Mouse (Mus musculus): ENCODE data around the gene Id1.

GRCm38 (mm10) chr2:152717652-152718051, 18.4 kb upstream of the Id1 start:
- TF ChIP-seq POLR2A (IDR thresholded peaks at IDR 0.05; ENCODE audit: low read depth, low read length), result no peak
- TF ChIP-seq CTCF (IDR thresholded peaks at IDR 0.05; ENCODE audit: extremely low read depth, insufficient read length, insufficient replicate concordance, low read depth, low read length), result no peak

All from small intestine, adult 2 months (tissue).